Mouse (Mus musculus) brain, embryonic 18.5 days (tissue): ENCODE results near the gene Gm13941.

Experiments used
- DNase-seq: peaks from one replicate; pipeline ENCODE4 v3.0.0-alpha.2; 2012; ENCODE audit warnings: low read depth, low spot score

Gene Gm13941

DNA sequence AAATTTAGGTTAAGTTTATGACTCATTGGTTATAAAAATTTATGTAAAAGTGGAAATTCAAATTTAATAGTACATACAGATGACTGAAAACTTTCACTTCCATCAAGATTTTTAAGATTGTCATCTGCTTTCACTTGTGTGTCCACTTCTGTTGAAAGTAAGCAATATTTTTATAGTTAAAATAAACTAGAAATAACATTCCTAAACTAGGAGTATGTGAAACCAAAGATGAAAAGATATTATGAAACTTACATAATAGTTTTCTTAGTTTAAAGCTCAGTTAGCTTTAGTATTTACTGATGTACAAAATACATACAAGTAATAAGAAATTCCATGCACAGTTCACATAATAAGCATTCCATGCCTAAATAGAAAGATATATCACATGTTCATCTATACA is at the start of gene Gm13941:
Gene Gm13941, minus strand, starts transcription at position 101 of the 400 bp plus-strand sequence.
- no peak for DNase-seq

- no peak for DNase-seq
Measured at GRCm38 (mm10) chr2:111152836-111153235, 47.1 kb upstream of the Gm13941 start, which contains the start of gene Gm15130. Gm15130 (minus strand) TSS chr2:111152936.

DNA sequence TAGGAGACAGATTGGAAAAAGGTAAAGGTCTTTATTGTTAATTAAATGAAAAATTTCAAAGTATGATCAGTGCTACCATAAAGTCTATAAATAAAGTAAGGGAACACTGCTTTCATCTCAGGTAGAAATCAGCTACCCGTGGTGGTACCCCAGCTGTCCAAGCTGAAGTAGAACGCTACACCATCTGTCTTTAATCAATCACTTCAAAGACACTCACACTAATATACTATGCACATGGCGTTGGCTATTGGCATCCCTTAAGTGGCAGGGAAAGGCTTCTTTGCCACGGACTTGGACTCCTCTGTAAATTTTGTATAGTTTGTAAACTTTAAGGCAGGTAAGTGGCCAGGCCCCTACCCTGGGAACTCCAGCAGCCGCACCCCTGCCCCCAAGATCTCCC is 30.0 kb upstream of the Gm13941 start:
- DNase-seq = no peak

DNA sequence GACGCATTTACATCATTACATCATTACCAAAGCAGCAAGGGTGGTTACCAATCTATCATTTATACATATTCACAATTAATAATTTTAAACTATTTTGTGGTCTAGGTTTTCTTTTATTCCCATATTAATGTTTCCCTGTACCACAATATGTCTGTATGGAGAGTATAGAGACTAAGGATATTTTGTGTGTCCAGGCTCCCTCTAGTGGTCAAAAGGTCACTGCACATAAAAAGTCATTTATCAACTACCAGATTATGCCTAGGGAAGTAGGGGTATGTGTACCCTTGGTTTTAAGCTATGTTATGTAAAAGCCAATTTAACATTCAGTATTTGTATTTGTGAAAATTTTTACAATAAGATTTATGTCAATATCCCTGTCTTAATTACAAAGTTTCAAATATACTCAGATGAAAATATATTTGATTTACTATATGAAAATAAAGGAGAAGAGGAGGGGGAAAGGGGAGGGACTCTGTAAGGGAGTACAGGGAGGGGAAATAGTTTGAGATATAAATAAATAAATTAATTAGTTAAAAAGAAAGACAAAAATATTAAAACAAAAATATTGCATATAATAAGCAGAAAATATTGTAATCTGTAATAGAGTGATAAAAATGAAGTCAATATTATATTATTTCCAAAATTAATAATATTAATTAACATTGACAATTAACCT is 47.1 kb downstream of the Gm13941 start:
- peak; percentile 46 for DNase-seq
